Mouse (Mus musculus): ENCODE measurements around the gene Hoxd4.
A peak's percentile ranks its signal among the peaks of the same experiment; 100 is the strongest.

Hoxd4 gene

DNA sequence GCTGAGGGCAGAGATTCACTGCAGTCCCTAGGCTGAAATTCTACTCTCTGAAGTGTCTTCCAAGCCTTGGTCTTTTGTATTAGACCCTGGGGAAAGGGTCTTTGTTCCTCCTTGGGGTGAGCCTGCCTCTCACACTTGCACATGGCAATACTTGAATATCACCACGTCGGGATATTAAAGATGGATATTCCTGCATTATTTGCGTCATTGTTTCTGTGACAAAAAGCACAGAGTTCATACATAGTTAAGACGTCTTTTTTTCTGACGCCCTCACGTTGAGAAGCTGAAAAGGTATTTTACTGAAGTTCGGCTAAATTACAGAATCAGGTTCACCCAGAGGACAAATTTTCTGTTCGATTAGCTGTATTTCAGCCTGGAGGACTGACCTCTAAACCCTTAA lies 18.6 kb downstream of the Hoxd4 start:
- DNase-seq, result no peak

DNA sequence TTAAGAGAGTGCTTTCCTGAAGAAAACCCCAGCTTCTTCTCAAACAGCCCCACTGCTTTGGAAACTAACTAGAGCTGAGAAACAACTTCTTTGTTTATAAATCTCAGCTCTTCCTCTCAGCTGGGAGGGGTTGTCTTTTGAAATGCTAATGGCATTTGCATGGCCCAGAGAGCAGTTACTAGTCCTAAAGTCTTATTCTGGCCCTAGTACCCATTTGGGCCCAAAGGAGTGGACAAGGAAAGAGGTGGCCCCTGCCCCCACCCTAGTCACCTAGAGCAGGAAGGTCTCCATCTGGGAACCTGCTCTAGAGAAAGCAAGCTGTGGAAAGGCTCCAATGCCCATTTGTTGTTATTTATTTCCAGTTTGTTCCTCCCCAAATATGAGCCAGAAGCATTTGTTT lies 19.3 kb downstream of the Hoxd4 start:
- no peak for DNase-seq

DNA sequence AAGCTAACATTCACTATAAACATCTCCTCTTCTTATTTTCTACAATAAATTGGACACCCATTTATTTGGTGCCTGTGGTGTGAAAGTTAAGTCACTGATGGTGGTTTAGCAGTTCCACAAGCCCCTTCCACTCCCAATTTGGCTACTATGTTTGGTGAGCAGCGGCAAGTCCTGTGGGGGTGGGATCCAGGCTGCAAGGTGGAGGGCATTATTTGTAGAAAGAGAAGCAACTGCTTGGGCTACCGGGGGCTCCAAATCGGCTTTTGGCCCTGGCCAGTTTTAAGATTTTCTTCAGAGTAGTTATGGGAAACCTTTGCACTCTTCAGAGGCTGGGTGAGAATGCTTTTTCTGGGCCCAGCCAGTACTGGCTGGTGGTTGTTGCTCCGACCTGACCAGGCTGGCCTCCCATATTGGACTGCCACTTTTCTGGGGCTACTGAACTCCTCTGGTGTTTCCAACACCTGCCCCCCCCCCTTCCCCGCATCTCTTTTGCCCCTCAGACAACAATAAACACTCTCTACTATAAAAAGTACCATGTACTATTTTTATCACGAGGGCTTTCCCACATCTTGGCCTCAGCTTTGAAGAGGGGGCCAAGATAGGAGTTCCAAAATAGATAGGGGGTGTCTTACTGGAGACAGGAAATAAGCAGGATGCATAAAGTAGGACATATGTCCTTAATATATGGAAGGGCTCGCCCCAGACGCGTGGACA lies 20.2 kb downstream of the Hoxd4 start:
- no peak for DNase-seq

DNA sequence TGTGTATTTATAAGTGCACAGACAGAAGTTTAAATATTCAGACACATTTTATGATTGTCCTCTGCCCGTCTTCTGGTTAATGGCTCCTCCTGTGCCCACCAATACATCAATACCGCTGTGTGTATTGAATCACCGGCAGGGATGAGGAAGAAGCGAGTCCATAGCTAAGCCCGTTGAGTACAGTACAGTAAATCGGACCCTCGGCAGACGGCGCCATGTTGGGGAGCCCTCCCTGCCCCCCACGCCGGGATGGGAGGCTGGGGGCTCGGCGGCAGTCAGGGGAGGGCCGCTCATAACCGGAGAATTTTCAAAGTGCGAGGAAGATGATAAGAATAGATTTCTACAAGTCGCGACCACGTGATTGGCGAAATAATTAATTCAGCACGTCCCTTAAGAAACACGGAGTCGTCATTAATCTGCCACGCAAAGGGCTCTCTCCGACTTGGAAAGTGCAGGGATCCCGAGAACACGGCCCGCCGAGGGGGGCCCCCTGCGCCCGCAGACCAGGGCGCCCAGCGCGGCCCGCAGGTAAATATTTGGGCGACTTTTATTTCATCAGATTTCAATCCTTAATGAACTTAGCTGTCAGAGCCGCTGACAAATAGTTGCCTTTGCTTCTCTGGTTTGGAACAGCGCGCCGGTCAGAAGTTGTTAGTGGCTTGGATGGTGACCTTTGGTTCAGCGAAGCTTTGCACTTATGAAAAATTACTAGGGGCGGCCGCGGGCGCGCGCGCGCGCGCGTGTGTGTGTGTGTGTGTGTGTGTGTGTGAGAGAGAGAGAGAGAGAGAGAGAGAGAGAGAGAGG lies 21.0 kb downstream of the Hoxd4 start:
- DNase-seq, result peak in 1 of 2 experiments; percentile 49

DNA sequence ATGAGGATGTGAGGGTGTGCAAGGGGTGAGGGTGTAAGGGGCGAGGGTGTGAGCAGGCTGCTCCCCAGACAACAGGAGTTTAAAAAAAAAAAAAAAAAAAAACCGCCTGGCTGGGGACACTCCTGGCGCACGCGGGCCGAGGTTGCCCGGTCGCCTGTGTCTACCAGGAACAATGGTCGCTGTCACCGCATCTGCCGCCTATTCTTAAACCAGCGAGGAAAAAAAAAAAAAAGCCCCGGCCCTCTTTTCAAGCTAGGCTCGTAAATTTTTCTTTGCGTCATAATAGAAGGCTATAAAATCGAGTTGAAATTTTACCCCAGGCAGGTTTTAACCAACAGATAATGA lies 21.6 kb downstream of the Hoxd4 start:
- DNase-seq, result no peak

DNA sequence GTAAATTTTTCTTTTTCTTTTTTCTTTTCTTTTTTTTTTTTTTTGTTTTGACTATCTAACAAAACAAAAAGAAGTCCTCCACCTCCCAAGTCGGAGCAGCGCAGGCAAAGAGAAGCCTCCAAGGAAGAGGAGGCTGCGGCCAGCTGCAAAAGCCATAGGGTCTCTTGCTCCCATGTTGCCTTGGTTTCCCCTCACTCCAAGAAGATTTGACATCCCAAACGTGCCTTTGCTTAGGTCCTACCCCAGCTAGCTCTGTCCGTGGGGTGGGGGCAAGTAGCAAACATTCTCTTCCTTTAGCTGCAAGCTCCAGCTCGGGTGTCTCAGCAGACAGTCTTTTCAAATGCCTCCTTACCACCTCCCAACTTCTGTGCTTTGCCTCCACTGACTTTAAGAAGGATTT lies 22.0 kb downstream of the Hoxd4 start:
- DNase-seq, result no peak

DNA sequence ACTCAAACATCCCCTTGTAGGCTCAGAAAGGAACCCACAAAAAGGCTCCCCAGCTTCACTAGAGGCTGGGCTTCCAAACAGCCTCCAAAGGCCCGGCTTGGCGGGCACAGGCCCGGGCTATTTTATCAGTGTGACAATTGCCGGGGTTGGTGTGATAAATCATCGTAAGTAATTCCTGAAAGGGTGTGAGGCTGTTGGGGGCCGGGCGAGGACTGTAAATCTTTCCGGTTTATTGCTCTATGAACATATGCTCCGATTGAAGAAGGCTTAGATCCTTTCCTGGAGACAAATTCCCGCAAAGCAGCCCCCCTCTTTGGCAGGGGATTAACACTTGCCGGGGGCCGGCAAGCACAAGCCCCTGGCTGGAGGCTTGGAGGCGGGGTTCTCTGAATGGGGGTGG lies 22.7 kb downstream of the Hoxd4 start:
- DNase-seq, result no peak

DNA sequence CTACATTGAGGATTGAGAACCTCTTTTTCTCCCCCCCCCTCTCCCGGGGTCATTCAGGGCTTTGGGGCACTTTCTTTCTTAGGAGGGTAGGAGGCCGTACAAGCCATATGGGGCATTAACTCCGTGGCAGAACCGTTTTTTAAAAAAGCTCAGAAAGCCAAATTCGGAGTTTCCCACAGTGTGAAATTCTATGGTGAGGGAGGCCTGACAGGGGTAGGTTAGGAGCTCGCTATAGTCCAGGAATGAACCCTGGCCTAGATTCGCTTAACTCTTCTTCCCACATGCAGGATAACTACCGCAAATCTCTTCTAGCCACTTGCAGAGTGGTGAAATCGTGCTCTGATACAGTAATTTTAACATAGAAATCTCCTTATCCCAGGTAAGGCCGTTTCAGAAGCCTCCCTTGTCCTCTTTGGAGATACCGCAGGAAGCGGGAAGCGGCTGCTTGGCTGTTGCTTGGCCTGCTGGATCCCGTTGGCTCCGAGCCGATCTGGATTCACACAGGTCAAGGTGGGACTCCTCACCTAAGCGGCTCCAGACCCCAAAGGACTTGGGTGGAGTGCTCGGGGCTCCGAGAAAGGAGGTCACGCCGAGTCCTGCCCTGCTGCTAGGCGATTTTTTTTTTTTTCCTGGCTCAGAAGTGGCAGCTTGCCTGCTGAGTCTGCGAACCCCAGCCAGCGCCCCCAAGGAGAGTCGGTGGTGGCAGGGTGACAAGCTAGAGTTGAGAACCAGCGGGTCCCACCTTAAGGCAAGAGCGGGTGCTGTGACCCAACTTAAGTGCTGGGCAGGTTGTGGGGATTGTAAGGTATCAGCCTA lies 23.5 kb downstream of the Hoxd4 start:
- DNase-seq, result no peak

DNA sequence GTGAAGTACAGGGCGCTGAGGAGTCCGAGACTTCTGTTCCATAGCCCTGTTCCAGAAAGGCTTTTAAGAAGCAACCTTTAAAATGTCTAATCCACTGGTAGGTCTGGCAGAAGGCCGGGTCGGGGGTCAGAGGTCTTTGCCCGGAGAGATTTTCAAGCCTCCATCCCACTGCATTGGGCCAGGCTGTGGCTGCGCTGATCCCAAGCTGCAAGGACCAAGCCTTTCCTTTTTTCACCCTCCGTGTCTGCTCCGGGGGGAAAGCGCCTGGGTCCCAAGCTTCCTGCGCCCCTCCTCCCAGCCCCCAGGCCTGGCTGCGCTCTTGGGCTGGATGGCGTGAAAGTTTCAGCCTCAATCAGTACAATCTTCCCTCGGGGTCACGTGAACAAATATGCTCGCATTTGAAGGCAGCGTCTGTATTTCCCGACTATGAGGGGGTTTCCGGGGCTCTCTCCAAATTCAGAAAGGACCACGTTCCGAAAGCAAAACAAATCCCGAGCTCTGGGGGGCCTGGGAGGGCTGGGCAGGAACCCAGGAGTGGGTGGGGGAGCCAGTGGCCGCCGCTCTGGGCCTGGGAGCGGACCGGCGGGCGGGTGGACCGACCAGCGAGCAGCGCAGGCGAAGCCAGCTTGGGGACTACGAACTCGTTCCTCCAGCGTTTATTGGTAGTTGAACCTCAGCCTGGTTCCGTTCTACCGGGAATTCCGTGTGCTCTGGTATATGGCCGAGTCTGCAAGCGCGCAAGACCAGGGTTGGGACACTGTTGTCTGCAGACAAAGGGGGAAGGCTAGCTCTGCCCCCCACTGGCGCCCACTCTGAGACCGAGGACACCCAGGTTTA lies 24.3 kb downstream of the Hoxd4 start:
- peak in 1 of 2 experiments; percentile 40 for DNase-seq

DNA sequence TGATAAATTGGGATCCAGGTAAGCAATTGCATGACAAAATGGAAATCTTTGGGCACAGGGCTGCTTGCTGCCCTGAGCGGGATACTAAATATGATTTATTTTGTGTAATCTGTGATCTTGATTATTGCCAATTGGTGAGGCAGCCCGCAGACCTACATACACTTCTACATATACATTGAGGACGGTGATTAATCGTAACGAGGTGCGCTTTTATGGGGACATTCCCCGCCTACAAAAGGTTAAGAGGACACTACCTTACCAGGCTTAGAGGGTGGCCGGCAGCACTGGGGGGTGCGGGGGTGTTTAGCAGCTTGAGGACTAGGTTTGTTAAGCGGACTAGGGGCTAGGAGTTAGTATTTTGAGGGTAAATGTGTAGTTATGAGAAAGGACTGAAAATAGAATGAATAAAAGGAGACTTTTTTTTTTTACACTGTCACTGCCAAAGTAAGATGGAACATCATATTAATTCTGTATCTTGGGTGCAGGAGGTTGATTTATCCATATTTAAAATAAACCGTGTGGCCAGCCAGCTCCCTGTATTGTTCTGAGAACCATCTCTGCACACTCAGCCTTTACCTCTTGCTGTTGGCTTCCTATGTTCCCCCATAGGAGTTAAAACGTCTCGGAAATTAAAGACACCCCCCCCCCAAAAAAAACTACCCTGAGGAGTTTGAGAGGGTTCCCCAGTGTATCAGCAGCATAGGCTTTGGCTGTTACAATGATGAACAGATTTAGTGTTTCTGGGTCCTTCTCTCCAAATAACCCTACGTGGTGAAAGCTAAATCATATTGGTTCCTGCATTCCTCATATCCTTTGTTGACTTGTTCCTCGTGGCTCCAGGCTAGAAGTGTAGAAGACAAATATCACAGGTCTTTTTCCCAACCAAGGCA lies 25.2 kb downstream of the Hoxd4 start:
- no peak for DNase-seq

DNA sequence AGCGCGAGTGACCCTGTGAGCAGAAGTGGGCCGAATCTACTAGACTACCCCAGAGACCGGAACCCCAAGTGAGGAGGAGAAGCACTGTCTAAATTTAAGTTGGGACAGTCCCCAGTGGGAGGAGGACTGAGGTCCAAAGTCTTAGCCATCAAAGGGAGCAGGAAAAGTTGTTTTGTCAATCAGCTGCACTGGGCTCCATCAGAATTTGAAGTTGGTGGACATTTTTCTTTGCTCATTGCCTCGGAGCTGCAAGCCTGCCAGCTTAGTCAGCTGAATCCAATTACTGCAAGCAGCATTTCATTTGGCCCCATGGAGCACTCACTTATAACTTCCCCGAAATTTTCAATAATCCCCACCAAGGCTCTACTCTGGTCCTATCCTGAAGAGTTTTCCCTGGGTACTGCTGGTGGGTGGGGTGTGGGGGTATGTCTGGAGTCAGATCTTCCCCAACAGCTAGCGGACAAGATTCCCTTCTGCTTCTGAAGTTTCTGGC lies 25.9 kb downstream of the Hoxd4 start:
- DNase-seq, result peak in 1 of 2 experiments; percentile 39

DNA sequence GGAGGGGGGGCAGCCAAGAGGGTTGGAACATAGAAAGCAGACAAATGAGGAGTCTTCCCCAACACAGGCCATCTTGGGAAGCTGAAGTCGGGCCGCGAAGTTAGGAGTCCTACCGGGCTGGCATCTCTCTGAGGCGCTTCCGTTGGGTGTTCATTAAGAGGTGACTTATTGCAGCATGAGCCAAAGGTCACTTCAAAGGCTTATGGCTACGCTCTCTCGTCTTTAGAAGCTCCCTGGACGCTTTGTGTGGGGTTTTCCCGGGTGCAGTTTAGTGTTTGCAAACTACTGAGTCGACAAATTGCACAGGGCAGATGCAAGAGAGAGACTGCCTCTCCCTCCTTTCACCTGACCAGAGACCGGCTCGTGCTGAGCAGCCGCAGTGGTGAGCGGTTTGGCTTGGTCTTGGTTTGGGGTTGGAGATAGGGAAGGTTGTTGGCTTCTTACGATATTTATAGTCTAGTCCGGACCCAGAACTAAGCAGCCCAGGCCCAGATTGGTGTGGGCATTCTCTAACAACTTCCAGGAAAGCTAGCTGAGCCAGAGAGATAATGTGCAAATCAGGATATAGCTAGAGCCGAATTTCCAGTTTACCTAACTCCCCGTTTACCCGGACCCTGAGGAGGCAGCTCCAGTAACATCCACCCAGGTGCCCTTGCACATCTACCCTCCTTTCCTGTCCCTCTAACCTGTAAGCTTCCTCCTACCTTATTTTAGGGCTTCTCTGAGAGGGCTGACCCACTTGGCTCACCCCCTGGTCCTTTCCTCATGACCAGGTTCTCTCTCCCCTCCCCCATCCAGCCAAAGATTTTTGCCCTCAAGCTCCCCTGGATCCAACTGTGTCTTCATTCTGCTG lies 27.1 kb downstream of the Hoxd4 start:
- DNase-seq, result peak; percentile 38 to 39

DNA sequence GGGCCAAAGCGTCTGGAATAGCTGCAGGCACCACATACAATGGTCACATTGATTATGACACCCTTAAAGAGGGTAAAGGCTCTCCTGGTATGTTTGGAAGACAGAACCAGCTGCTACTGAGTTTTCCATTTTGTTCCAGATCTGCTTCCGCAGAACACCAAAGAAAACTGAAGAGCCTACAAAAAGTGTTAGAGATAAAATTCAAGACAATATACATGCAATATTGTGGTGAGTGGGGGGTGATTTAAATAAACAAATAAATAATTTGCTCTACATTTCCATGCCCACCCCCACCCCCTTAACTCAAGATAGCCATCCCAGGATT lies 27.7 kb downstream of the Hoxd4 start:
- no peak for DNase-seq

DNA sequence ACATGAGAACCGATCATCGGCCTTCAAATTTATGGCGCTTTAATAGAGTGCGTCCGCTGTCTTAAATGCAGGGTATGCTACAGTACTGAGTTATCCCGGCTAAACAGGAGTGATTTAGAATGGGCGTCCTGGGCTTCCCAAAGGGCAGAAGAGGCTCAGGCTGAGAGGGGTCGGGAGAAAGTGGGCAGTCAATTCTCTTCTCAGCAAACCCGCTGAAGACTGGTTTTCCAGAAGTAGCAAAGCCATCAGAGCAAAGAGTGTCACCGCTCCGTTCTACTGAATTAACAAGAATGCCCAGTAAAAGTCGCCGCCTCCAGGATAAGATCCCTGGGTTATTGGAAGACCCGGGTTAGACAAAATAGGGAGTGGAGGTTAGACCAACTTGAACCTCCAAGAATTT lies 28.1 kb downstream of the Hoxd4 start:
- no peak for DNase-seq

DNA sequence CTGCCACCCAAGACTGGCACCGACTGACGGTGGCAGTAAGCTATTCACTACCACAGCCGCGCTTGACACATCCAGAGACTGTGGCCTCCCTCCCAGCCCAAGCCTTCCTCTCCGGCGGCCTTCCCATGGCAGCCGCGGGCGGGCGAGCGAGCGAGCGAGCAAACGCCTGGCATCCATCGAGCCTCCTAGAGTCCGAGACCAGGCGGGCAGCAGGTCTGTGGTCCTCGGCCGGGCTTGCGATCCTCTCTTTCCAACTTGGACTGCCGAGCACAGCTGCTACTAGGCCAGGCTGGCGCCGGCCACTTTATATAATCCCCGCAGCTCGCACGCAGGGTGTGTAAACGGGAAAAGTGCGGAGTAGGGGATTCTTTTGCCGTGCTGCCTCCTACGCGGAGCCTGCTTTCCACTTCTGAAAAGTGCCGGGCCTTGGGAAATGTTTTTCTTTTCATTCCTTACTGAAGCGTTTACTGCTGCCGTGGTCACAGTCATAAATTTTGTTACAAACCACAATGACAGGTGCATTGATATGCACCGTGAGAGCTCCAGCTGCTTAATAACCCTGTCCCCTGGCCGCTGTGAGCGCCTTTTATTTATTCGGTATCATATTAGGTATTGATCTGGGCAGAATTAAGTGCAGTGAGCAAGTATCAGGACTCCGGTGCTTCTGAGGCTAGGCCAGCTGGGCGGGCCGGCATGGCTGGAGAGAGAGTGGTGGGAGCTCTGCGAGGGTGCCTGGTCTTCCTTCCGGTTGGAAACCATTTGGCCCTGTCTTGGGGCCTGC lies 28.8 kb downstream of the Hoxd4 start:
- DNase-seq, result peak in 1 of 2 experiments; percentile 36

DNA sequence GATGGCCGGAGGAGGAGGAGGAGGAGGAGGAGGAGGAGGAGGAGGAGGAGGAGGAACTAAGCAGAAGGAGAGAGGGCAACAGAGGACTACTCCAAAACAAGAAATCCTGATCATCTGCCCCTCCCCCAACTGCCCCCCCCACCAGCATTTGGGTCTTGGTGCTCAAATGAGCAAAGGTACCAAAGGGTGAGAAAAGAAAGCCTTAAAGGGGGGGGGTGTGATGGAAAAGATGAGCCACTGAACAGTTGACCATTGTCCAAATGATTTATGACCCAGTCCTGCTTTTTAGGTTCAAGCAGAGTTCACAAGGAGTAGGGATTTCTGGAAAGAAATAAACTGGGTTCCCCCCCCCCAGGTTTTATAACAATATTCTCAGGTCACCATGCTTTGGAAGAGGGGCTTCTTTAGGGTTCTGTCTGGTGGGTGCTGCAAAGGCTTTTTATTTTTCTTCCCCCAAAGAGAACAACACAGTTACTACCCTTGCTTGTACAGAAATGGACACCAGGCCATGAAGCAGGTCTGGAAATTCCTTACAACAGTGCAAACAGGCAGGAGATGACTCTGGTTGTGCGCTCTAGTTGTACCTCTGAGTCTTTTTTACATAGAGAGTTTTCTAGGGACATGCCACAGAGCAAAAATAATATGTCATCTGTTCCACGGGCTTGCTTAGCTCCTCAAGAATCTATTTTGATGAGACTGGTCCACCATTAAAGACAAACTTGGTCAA lies 29.7 kb downstream of the Hoxd4 start:
- no peak for DNase-seq

DNA sequence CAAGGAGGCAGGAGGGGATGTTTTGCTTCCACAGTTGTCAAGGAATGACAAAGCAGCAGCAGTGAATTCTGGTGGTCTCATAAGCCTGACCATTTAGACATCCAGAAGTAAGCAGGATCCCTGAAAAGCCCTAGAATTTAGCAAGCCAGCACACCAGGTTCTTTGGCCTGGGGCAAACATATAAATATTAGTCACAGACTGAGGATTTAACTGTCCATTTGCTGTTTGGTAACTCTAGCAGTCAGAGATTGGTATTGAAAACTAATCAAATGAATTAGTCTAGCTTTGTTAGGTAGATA lies 30.2 kb downstream of the Hoxd4 start:
- DNase-seq, result no peak

DNA sequence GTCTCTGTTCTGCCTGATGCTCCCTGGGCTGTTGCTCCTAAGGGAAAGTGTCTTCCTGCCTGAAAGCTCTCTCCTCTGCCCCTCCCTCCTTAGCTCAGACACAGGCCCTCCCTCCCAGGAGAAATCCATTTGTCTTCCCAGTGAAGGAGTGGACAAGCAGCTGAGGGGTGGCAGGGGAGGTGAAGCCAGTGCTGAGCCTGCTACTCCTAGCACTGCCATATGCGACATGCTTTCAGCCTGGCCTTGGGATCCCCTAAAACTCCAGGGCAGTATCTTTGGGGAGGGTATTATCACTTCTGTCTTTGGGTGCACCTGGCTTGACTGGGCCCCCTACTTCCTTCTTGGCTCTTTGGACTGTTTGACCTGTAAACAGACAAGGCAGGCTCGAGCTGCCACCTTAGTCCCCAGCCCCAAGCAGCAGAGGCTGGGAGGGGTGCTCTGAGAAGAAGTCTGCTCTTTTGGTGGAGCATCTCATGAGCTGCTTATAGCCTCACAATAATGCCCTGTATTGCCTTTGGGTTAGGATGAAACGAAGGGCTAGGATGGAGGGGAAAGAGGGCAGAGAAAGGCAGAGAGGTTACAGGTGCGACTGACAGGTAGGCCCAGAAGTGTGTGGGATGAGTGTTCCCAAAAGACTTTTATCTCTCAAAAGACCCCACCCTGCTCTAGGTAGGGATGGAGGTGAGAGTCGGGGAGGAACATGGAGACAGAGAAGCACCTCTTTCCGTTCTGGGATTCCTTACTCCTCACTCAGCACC lies 34.0 kb downstream of the Hoxd4 start:
- no peak for DNase-seq

Data from kidney, postnatal 36 days (tissue).